Mouse (Mus musculus) mature B cell (primary cell): ENCODE measurements around the gene Gm5148.

Experiments used
- in situ Hi-C: fragments of 300-500 bp; cut with MboI; formaldehyde crosslinking; loops from 2 replicates; pipeline ENCODE4 v1.14.3; 2019

Gm5148 gene

GRCm38 (mm10) chr3:37724171-37724804, at the start of gene Gm5148:
TSS of gene Gm5148 (minus strand) at chr3:37724490.
- in situ Hi-C loops: no loop called here

GRCm38 (mm10) chr3:37770951-37771350, 46.7 kb upstream of the Gm5148 start:
- in situ Hi-C loops: no loop called here

GRCm38 (mm10) chr3:37769268-37769756, 45.0 kb upstream of the Gm5148 start:
- in situ Hi-C loops: no loop called here

- in situ Hi-C loops: no loop called here
Measured at GRCm38 (mm10) chr3:37767147-37768015, 43.1 kb upstream of the Gm5148 start.

- in situ Hi-C loops: no loop called here
Measured at GRCm38 (mm10) chr3:37766628-37767027, 42.3 kb upstream of the Gm5148 start.

- in situ Hi-C loops: no loop called here
Measured at GRCm38 (mm10) chr3:37765971-37766370, 41.7 kb upstream of the Gm5148 start.

- in situ Hi-C loops: no loop called here
Measured at GRCm38 (mm10) chr3:37765275-37765674, 41.0 kb upstream of the Gm5148 start.

- in situ Hi-C loops: no loop called here
Measured at GRCm38 (mm10) chr3:37762303-37762702, 38.0 kb upstream of the Gm5148 start.

GRCm38 (mm10) chr3:37761741-37762140, 37.5 kb upstream of the Gm5148 start:
- in situ Hi-C loops: no loop called here

GRCm38 (mm10) chr3:37760866-37761265, 36.6 kb upstream of the Gm5148 start:
- in situ Hi-C loops: no loop called here

- in situ Hi-C loops: no loop called here
Measured at GRCm38 (mm10) chr3:37758611-37759322, 34.5 kb upstream of the Gm5148 start.

- in situ Hi-C loops: no loop called here
Measured at GRCm38 (mm10) chr3:37758124-37758523, 33.8 kb upstream of the Gm5148 start.

- in situ Hi-C loops: no loop called here
Measured at GRCm38 (mm10) chr3:37757613-37758012, 33.3 kb upstream of the Gm5148 start.

- in situ Hi-C loops: no loop called here
Measured at GRCm38 (mm10) chr3:37756005-37756404, 31.7 kb upstream of the Gm5148 start.

- in situ Hi-C loops: no loop called here
Measured at GRCm38 (mm10) chr3:37754639-37755038, 30.3 kb upstream of the Gm5148 start.

GRCm38 (mm10) chr3:37753148-37753547, 28.9 kb upstream of the Gm5148 start:
- in situ Hi-C loops: no loop called here

- in situ Hi-C loops: no loop called here
Measured at GRCm38 (mm10) chr3:37748002-37748733, 23.9 kb upstream of the Gm5148 start.

- in situ Hi-C loops: no loop called here
Measured at GRCm38 (mm10) chr3:37747258-37748001, 23.1 kb upstream of the Gm5148 start.

GRCm38 (mm10) chr3:37744050-37744449, 19.8 kb upstream of the Gm5148 start:
- in situ Hi-C loops: no loop called here

GRCm38 (mm10) chr3:37739996-37740395, 15.7 kb upstream of the Gm5148 start:
- in situ Hi-C loops: no loop called here
